Mouse (Mus musculus): Measurements from ENCODE around the gene Prdm8.

The Prdm8 gene

GRCm38 (mm10) chr5:98184971-98185805 lies 18.2 kb downstream of the Prdm8 start:
- peak; percentile 77 for DNase-seq (ENCODE audit: low spot score)

GRCm38 (mm10) chr5:98185806-98186751 lies 19.1 kb downstream of the Prdm8 start:
- DNase-seq (ENCODE audit: low spot score) = no peak

GRCm38 (mm10) chr5:98189181-98190180 lies 22.5 kb downstream of the Prdm8 start:
- DNase-seq (ENCODE audit: low spot score) = no peak

- no peak for DNase-seq (ENCODE audit: low spot score)
These were observed 25.4 kb downstream of the Prdm8 start for GRCm38 (mm10) chr5:98192295-98192983.

GRCm38 (mm10) chr5:98194959-98195358 lies 28.0 kb downstream of the Prdm8 start:
- no peak for DNase-seq (ENCODE audit: low spot score)

- DNase-seq (ENCODE audit: low spot score) = no peak
These were observed 31.6 kb downstream of the Prdm8 start for GRCm38 (mm10) chr5:98198412-98199218.

- DNase-seq (ENCODE audit: low spot score) = no peak
These were observed 32.2 kb downstream of the Prdm8 start for GRCm38 (mm10) chr5:98199219-98199552.

GRCm38 (mm10) chr5:98201606-98202005 lies 34.6 kb downstream of the Prdm8 start:
- no peak for DNase-seq (ENCODE audit: low spot score)

- no peak for DNase-seq (ENCODE audit: low spot score)
These were observed 36.0 kb downstream of the Prdm8 start for GRCm38 (mm10) chr5:98202996-98203395.

GRCm38 (mm10) chr5:98212501-98212900 lies 45.5 kb downstream of the Prdm8 start:
- no peak for DNase-seq (ENCODE audit: low spot score)

- no peak for DNase-seq (ENCODE audit: low spot score)
These were observed 55.0 kb downstream of the Prdm8 start for GRCm38 (mm10) chr5:98221956-98222355.

- DNase-seq (ENCODE audit: low spot score) = no peak
These were observed 59.7 kb downstream of the Prdm8 start for GRCm38 (mm10) chr5:98226710-98227109.

GRCm38 (mm10) chr5:98229456-98229855 lies 62.5 kb downstream of the Prdm8 start:
- no peak for DNase-seq (ENCODE audit: low spot score)

- DNase-seq (ENCODE audit: low spot score) = no peak
These were observed 71.5 kb downstream of the Prdm8 start for GRCm38 (mm10) chr5:98238466-98238865.
